In the genomic region with DNA sequence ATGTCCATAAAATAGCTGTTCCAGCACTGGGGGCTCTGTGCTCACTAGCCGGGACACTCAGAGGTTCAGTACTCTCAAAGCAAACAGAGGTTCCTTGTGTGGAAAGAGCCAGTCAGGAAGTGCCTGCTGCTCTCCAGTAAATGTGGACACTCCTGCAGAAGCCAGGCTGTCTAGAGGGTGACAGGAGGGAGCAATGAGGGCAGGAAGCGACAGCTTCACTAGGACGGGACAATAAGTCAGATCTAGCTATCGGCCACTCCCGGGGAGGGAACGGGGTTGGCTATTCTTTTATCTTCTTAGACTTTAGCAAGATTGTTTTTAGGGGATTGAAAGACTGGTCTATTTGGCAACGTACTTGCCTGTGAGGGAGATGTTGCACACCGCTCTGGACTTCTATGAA, we compare ENCODE assay signal across 8 mouse cellular contexts.
DNase-seq lines count a peak whose midpoint lies in the region; ATAC-seq and TF ChIP-seq lines count a peak whose summit lies in the region.

No protein-coding gene starts in this region.

- no peaks in the 10 kb centered on the region for H3K9me3 ChIP-seq in forebrain, embryonic 16.5 days (ENCODE audit: control insufficient read depth, low read length)
- H3K9me3 ChIP-seq in intestine, postnatal 0 days (ENCODE audit: control insufficient read depth) = no peaks in the 10 kb centered on the region
- H3K9me3 ChIP-seq in liver, embryonic 16.5 days (replicated peaks; ENCODE audit: control insufficient read depth, low read length) = no peaks in the 10 kb centered on the region
- no peaks in the 10 kb centered on the region for H3K9me3 ChIP-seq in stomach, embryonic 14.5 days (ENCODE audit: control insufficient read depth, low read depth, low read length)

- no peaks in the 10 kb centered on the region for H3K36me3 ChIP-seq in forebrain, embryonic 16.5 days (ENCODE audit: control insufficient read depth, insufficient read depth)
- no peaks in the 10 kb centered on the region for H3K36me3 ChIP-seq in intestine, postnatal 0 days (ENCODE audit: control insufficient read depth, insufficient read depth)
- H3K36me3 ChIP-seq in liver, embryonic 16.5 days (ENCODE audit: control insufficient read depth, insufficient read depth) = no peaks in the 10 kb centered on the region
- no peaks in the 10 kb centered on the region for H3K36me3 ChIP-seq in stomach, embryonic 14.5 days (ENCODE audit: control insufficient read depth, insufficient read depth, low read length)

- no peak overlapping the region for H3K4me2 ChIP-seq in forebrain, embryonic 16.5 days (ENCODE audit: low read length)
- peak overlapping the region; percentile 64; the same call in 1 of the 2 replicates for H3K4me2 ChIP-seq in intestine, postnatal 0 days (replicated peaks; ENCODE audit: low read depth)
- peak overlapping the region; percentile 26 for H3K4me2 ChIP-seq in liver, embryonic 16.5 days (ENCODE audit: low read depth, low read length)
- H3K4me2 ChIP-seq in stomach, embryonic 14.5 days (replicated peaks; ENCODE audit: low read depth, low read length) = 0 out of 2 replicates have a peak overlapping the region, but pooled peaks have one; percentile 10

- no peak overlapping the region for H3K4me3 ChIP-seq in forebrain, embryonic 16.5 days (replicated peaks; ENCODE audit: low read length)
- H3K4me3 ChIP-seq in intestine, postnatal 0 days (ENCODE audit: low read depth, low read length) = no peak overlapping the region
- 0 out of 2 replicates have a peak overlapping the region, but pooled peaks have one; percentile 1 for H3K4me3 ChIP-seq in liver, embryonic 16.5 days (ENCODE audit: low read depth, low read length)
- no peak overlapping the region for H3K4me3 ChIP-seq in stomach, embryonic 14.5 days (ENCODE audit: low read depth, low read length)

- H3K9ac ChIP-seq in forebrain, embryonic 16.5 days (replicated peaks; ENCODE audit: low read depth, low read length) = 0 out of 2 replicates have a peak overlapping the region, but pooled peaks have one; percentile 13
- H3K9ac ChIP-seq in intestine, postnatal 0 days (ENCODE audit: low read depth, low read length) = no peak overlapping the region
- no peak overlapping the region for H3K9ac ChIP-seq in liver, embryonic 16.5 days (ENCODE audit: low read depth, low read length)
- no peak overlapping the region for H3K9ac ChIP-seq in stomach, embryonic 14.5 days (replicated peaks; ENCODE audit: low read depth, low read length)

- intact Hi-C loops in heart, postnatal 25 days (cut with DNase I) = no loop called here
- intact Hi-C loops in gastrocnemius, postnatal 36 days (cut with DNase I) = no loop called here

- H3K27ac ChIP-seq in forebrain, embryonic 16.5 days (ENCODE audit: low read length) = peak overlapping the region; percentile 53; the same call in 1 of the 2 replicates
- peak overlapping the region; percentile 28 for H3K27ac ChIP-seq in intestine, postnatal 0 days (ENCODE audit: low read depth, low read length)
- H3K27ac ChIP-seq in liver, embryonic 16.5 days (ENCODE audit: low read length) = no peak overlapping the region
- H3K27ac ChIP-seq in stomach, embryonic 14.5 days (ENCODE audit: low read length) = peak overlapping the region; percentile 58; the same call in 1 of the 2 replicates

- no peaks in the 10 kb centered on the region for H3K27me3 ChIP-seq in forebrain, embryonic 16.5 days (replicated peaks; ENCODE audit: control insufficient read depth, insufficient read depth, low read length)
- H3K27me3 ChIP-seq in intestine, postnatal 0 days (replicated peaks; ENCODE audit: control insufficient read depth, insufficient read depth, low read length) = no peaks in the 10 kb centered on the region
- no peaks in the 10 kb centered on the region for H3K27me3 ChIP-seq in liver, embryonic 16.5 days (ENCODE audit: control insufficient read depth, insufficient read depth, low read depth, low read length)
- no peaks in the 10 kb centered on the region for H3K27me3 ChIP-seq in stomach, embryonic 14.5 days (ENCODE audit: control insufficient read depth, insufficient read depth, low read length)

- whole genome bisulfite sequencing in forebrain, embryonic 16.5 days = 8% methylated on average over 8 of the region's 8 CpGs
- WGBS in intestine, postnatal 0 days = 13% methylated on average over 8 of the region's 8 CpGs
- WGBS in liver, embryonic 16.5 days (ENCODE audit: insufficient replicate concordance) = 12% methylated on average over 8 of the region's 8 CpGs
- WGBS in stomach, embryonic 14.5 days = 18% methylated on average over 8 of the region's 8 CpGs

- H3K4me1 ChIP-seq in forebrain, embryonic 16.5 days (replicated peaks; ENCODE audit: control insufficient read depth, insufficient read depth, low read length) = peaks cover 14% of the 10 kb centered on the region
- H3K4me1 ChIP-seq in intestine, postnatal 0 days (replicated peaks; ENCODE audit: control insufficient read depth, insufficient read depth, low read length) = peaks cover 10% of the 10 kb centered on the region; the same call in 1 of the 2 replicates
- peaks cover 14% of the 10 kb centered on the region for H3K4me1 ChIP-seq in liver, embryonic 16.5 days (ENCODE audit: control insufficient read depth, low read depth, low read length)
- peaks cover 6% of the 10 kb centered on the region; the same call in 1 of the 2 replicates for H3K4me1 ChIP-seq in stomach, embryonic 14.5 days (ENCODE audit: control insufficient read depth, insufficient read depth, low read length)

- DNase-seq in heart, adult 11 months = peak; percentile 93
- no peak for DNase-seq in heart, postnatal 25 days (ENCODE audit: low spot score)
- no peak for DNase-seq in gastrocnemius, postnatal 36 days
- DNase-seq in urinary bladder, postnatal 10 days (ENCODE audit: low spot score) = no peak

- no peak; the same call in 1 of the 2 replicates for ATAC-seq in forebrain, embryonic 16.5 days
- ATAC-seq in intestine, postnatal 0 days = peak; percentile 50; the same call in 1 of the 2 replicates
- ATAC-seq in liver, embryonic 16.5 days (ENCODE audit: low read depth) = peak; percentile 31; the same call in 1 of the 2 replicates
- ATAC-seq in stomach, embryonic 14.5 days (ENCODE audit: insufficient number of reproducible peaks, insufficient read depth, low FRiP score, low read depth) = peak; percentile 57; the same call in 1 of the 2 replicates

- no peak for TF ChIP-seq CTCF in intestine, postnatal 0 days (IDR thresholded peaks at IDR 0.05; ENCODE audit: low read depth)
